Mouse (Mus musculus) neural tube, embryonic 13.5 days (tissue): Measurements from ENCODE around the gene Camta1. TPM values are rescaled to one million over a fixed set of nuclear protein-coding genes. Genes with fewer than 3 reads are reported as not detected.

Experiments
- ATAC-seq: fragments of 200-750 bp; cut with Nextera tagmentation; 2 replicates; pipeline ENCODE4 v1.8.0; 2017; ENCODE audit warnings: low read depth, mild to moderate bottlenecking, moderate TSS enrichment, moderate library complexity
- H3K27ac ChIP-seq: fragments of 300-500 bp; sonication (generic); replicated peaks from 2 replicates; pipeline ENCODE4 v1.5.1; 2015; ENCODE audit warnings: moderate library complexity, mild to moderate bottlenecking, inconsistent platforms
- H3K27me3 ChIP-seq: fragments of 300-500 bp; sonication (generic); 2 replicates; pipeline ENCODE4 v1.6.1; 2015; ENCODE audit warnings: mild to moderate bottlenecking, inconsistent platforms
- H3K36me3 ChIP-seq: fragments of 300-500 bp; sonication (generic); 2 replicates; pipeline ENCODE4 v1.6.1; 2015; ENCODE audit warnings: mild to moderate bottlenecking, inconsistent platforms
- H3K4me1 ChIP-seq: fragments of 300-500 bp; sonication (generic); replicated peaks from 2 replicates; pipeline ENCODE4 v1.6.1; 2015; ENCODE audit warnings: inconsistent platforms
- H3K4me2 ChIP-seq: fragments of 300-500 bp; sonication (generic); 2 replicates; pipeline ENCODE4 v1.6.1; 2015; ENCODE audit warnings: inconsistent platforms, mild to moderate bottlenecking, moderate library complexity
- H3K4me3 ChIP-seq: fragments of 300-500 bp; sonication (generic); 2 replicates; pipeline ENCODE4 v1.5.1; 2015; ENCODE audit warnings: mild to moderate bottlenecking, inconsistent platforms
- H3K9ac ChIP-seq: fragments of 300-500 bp; sonication (generic); 2 replicates; pipeline ENCODE4 v1.6.1; 2015; ENCODE audit warnings: moderate library complexity, mild to moderate bottlenecking, inconsistent platforms
- H3K9me3 ChIP-seq: fragments of 300-500 bp; sonication (generic); 2 replicates; pipeline ENCODE4 v1.6.1; 2016; ENCODE audit warnings: inconsistent platforms
- WGBS: fragments of 180-500 bp; shearing (Covaris S2); methylation state at CpG from one replicate; pipeline ENCODE4 v1.1.7; 2015; 5-methylcytosine and 5-hydroxymethylcytosine counted together
- polyA plus RNA-seq: library from polyadenylated mRNA; unstranded; fragments of >200 nt; fragmentation: Nextera tagmentation; extraction: Ambion mirVana; gene quantifications from 2 replicates; pipeline ENCODE4 v1.2.1, GENCODE M21; 2015

Camta1 gene
- polyA plus RNA-seq, 1 experiment from 2014 or later = 165 TPM

GRCm38 (mm10) chr4:151483299-151483976 is 378.2 kb downstream of the Camta1 start:
- ATAC-seq = peak; percentile 84
- Histone ChIP-seq H3K4me2 (no peak overlapping the region), H3K9me3 (no peaks in the 10 kb centered on the region), H3K36me3 (no peaks in the 10 kb centered on the region), H3K27me3 (no peaks in the 10 kb centered on the region), H3K9ac (no peak overlapping the region), H3K27ac (peak overlapping the region; percentile 73), H3K4me3 (no peak overlapping the region), H3K4me1 (peaks cover 19% of the 10 kb centered on the region)
- 14% methylated on average over 21 of the region's 21 CpGs for WGBS

DNA sequence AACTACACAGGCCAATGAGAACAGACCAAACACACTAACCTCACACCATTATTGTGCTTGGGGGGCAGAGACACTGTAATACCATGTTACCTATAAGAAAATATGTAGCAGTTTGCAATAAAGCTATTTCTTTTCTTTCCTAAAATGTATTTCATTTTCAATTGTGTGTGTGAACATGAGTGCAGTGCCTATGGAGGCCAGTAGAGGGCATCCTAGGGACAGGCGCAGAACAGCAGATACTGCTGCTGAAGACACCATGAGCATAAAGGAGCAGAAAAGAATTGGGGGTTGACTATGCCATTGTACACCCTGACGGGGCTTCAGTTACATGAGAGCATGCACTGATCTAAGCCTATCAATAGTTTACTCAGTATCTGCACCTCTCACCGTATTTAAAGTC is 380.7 kb downstream of the Camta1 start:
- no peak for ATAC-seq
- 0 out of 2 replicates have a peak, but pooled peaks cover 3% of the 10 kb centered on the region for H3K9me3 ChIP-seq
- H3K4me1 ChIP-seq = peaks cover 17% of the 10 kb centered on the region
- H3K27ac ChIP-seq = no peak overlapping the region
- no peaks in the 10 kb centered on the region for H3K36me3 ChIP-seq
- no peak overlapping the region for H3K4me2 ChIP-seq
- 93% methylated on average over 3 of the region's 3 CpGs for WGBS
- H3K27me3 ChIP-seq = no peaks in the 10 kb centered on the region
- H3K9ac ChIP-seq = no peak overlapping the region
- H3K4me3 ChIP-seq = no peak overlapping the region

- Histone ChIP-seq H3K9me3 (0 out of 2 replicates have a peak, but pooled peaks cover 3% of the 10 kb centered on the region), H3K27me3 (no peaks in the 10 kb centered on the region), H3K9ac (no peak overlapping the region), H3K4me1 (peaks cover 31% of the 10 kb centered on the region), H3K4me2 (no peak overlapping the region), H3K36me3 (no peaks in the 10 kb centered on the region), H3K27ac (no peak overlapping the region), H3K4me3 (no peak overlapping the region)
- WGBS = 89% methylated on average over 6 of the region's 6 CpGs
- ATAC-seq = no peak
These were observed 383.7 kb downstream of the Camta1 start for GRCm38 (mm10) chr4:151477950-151478349.

GRCm38 (mm10) chr4:151474895-151475470 is 386.7 kb downstream of the Camta1 start:
- ATAC-seq = no peak
- Histone ChIP-seq H3K4me3 (no peak overlapping the region), H3K9ac (no peak overlapping the region), H3K4me1 (peaks cover 40% of the 10 kb centered on the region), H3K36me3 (no peaks in the 10 kb centered on the region), H3K4me2 (no peak overlapping the region), H3K27ac (peak overlapping the region; percentile 55), H3K27me3 (no peaks in the 10 kb centered on the region), H3K9me3 (0 out of 2 replicates have a peak, but pooled peaks cover 3% of the 10 kb centered on the region)
- 42% methylated on average over 16 of the region's 16 CpGs for WGBS

- Histone ChIP-seq H3K36me3 (no peaks in the 10 kb centered on the region), H3K9me3 (0 out of 2 replicates have a peak, but pooled peaks cover 3% of the 10 kb centered on the region), H3K27ac (no peak overlapping the region), H3K4me1 (peaks cover 65% of the 10 kb centered on the region), H3K27me3 (no peaks in the 10 kb centered on the region), H3K9ac (no peak overlapping the region), H3K4me2 (no peak overlapping the region), H3K4me3 (no peak overlapping the region)
- 84% methylated on average over 4 of the region's 4 CpGs for WGBS
- no peak for ATAC-seq
These were observed 389.8 kb downstream of the Camta1 start for GRCm38 (mm10) chr4:151471886-151472285.

- no peak overlapping the region for H3K4me2 ChIP-seq
- no peak overlapping the region for H3K4me3 ChIP-seq
- 89% methylated on average over 5 of the region's 5 CpGs for WGBS
- H3K4me1 ChIP-seq = peaks cover 73% of the 10 kb centered on the region
- H3K9ac ChIP-seq = no peak overlapping the region
- H3K36me3 ChIP-seq = no peaks in the 10 kb centered on the region
- no peak for ATAC-seq
- no peaks in the 10 kb centered on the region for H3K9me3 ChIP-seq
- peak overlapping the region; percentile 84 for H3K27ac ChIP-seq
- no peaks in the 10 kb centered on the region for H3K27me3 ChIP-seq
These were observed 393.3 kb downstream of the Camta1 start for GRCm38 (mm10) chr4:151468381-151468780.

DNA sequence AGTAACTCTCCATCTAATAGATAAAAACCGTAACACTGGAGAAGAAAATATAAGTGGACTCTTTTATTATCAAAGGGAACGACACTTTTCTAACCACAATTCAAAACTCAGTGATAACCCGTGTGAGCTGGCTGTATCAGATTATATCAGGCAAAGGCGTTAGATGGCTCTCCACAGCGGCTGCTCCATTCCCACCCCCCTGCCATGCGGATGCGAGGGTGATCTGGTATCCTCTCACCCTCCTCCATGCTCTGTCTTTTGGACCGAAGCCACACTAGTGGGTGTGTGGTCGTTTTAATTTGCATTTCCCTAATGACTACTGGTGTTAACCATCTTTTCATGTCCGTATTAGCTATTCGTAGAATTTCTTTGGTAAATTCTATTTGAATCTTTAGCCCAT is 403.0 kb downstream of the Camta1 start:
- Histone ChIP-seq H3K4me3 (no peak overlapping the region), H3K4me1 (peaks cover 23% of the 10 kb centered on the region), H3K9ac (no peak overlapping the region), H3K36me3 (no peaks in the 10 kb centered on the region), H3K27ac (0 out of 2 replicates have a peak overlapping the region, but pooled peaks have one; percentile 5), H3K4me2 (no peak overlapping the region), H3K9me3 (no peaks in the 10 kb centered on the region), H3K27me3 (no peaks in the 10 kb centered on the region)
- WGBS = 49% methylated on average over 11 of the region's 11 CpGs
- ATAC-seq = no peak

- no peak for ATAC-seq
- Histone ChIP-seq H3K9ac (no peak overlapping the region), H3K9me3 (no peaks in the 10 kb centered on the region), H3K36me3 (no peaks in the 10 kb centered on the region), H3K4me2 (no peak overlapping the region), H3K27ac (peak overlapping the region; percentile 75), H3K4me3 (no peak overlapping the region), H3K27me3 (no peaks in the 10 kb centered on the region), H3K4me1 (peaks cover 64% of the 10 kb centered on the region)
- 82% methylated on average over 3 of the region's 3 CpGs for WGBS
These were observed 407.1 kb downstream of the Camta1 start for GRCm38 (mm10) chr4:151454611-151455010.

GRCm38 (mm10) chr4:151454065-151454464 is 407.6 kb downstream of the Camta1 start:
- H3K9me3 ChIP-seq = no peaks in the 10 kb centered on the region
- peak overlapping the region; percentile 75 for H3K27ac ChIP-seq
- no peak overlapping the region for H3K4me3 ChIP-seq
- no peaks in the 10 kb centered on the region; the same call in 1 of the 2 replicates for H3K27me3 ChIP-seq
- WGBS = 81% methylated on average over 3 of the region's 3 CpGs
- H3K4me1 ChIP-seq = peaks cover 69% of the 10 kb centered on the region
- no peak overlapping the region for H3K4me2 ChIP-seq
- H3K9ac ChIP-seq = 0 out of 2 replicates have a peak overlapping the region, but pooled peaks have one; percentile 12
- no peaks in the 10 kb centered on the region for H3K36me3 ChIP-seq
- ATAC-seq = no peak

- 0 out of 2 replicates have a peak overlapping the region, but pooled peaks have one; percentile 35 for H3K9ac ChIP-seq
- 32% methylated on average over 6 of the region's 6 CpGs for WGBS
- H3K4me2 ChIP-seq = no peak overlapping the region; the same call in 1 of the 2 replicates
- H3K36me3 ChIP-seq = no peaks in the 10 kb centered on the region
- H3K27me3 ChIP-seq = no peaks in the 10 kb centered on the region; the same call in 1 of the 2 replicates
- peaks cover 81% of the 10 kb centered on the region for H3K4me1 ChIP-seq
- ATAC-seq = peak; percentile 52; the same call in 1 of the 2 replicates
- H3K27ac ChIP-seq = peak overlapping the region; percentile 92
- H3K9me3 ChIP-seq = no peaks in the 10 kb centered on the region
- no peak overlapping the region for H3K4me3 ChIP-seq
These were observed 409.8 kb downstream of the Camta1 start for GRCm38 (mm10) chr4:151451885-151452284.

- Histone ChIP-seq H3K4me2 (no peak overlapping the region), H3K9me3 (no peaks in the 10 kb centered on the region), H3K9ac (0 out of 2 replicates have a peak overlapping the region, but pooled peaks have one; percentile 1), H3K4me1 (peaks cover 78% of the 10 kb centered on the region), H3K4me3 (no peak overlapping the region), H3K36me3 (no peaks in the 10 kb centered on the region), H3K27ac (peak overlapping the region; percentile 42), H3K27me3 (no peaks in the 10 kb centered on the region; the same call in 1 of the 2 replicates)
- WGBS = 10% methylated on average over 8 of the region's 8 CpGs
- no peak for ATAC-seq
These were observed 411.7 kb downstream of the Camta1 start for GRCm38 (mm10) chr4:151449981-151450380.

- no peak for ATAC-seq
- Histone ChIP-seq H3K4me1 (peaks cover 62% of the 10 kb centered on the region), H3K9ac (no peak overlapping the region)
These were observed 413.3 kb downstream of the Camta1 start for GRCm38 (mm10) chr4:151448341-151448740.

More at GRCm38 (mm10) chr4:151448341-151448740, 413.3 kb downstream of the Camta1 start:
- Histone ChIP-seq H3K4me3 (no peak overlapping the region), H3K36me3 (no peaks in the 10 kb centered on the region), H3K4me2 (no peak overlapping the region), H3K27ac (no peak overlapping the region), H3K27me3 (no peaks in the 10 kb centered on the region; the same call in 1 of the 2 replicates), H3K9me3 (no peaks in the 10 kb centered on the region)
- WGBS = 92% methylated on average over 2 of the region's 2 CpGs
